Mouse (Mus musculus): ENCODE data around the gene Rnf148. TPM values are rescaled to one million over a fixed set of nuclear protein-coding genes. Genes with fewer than 3 reads are reported as not detected.

Gene Rnf148
- polyA plus RNA-seq, 1 experiment from 2014 or later: not detected

- DNase-seq (ENCODE audit: low spot score): no peak
- no peak overlapping the region for H3K4me3 ChIP-seq (ENCODE audit: low read depth, low read length)
- WGBS: 53% methylated on average over 4 of the region's 4 CpGs
- H3K27ac ChIP-seq (replicated peaks; ENCODE audit: low read depth, low read length): no peak overlapping the region
- H3K36me3 ChIP-seq (ENCODE audit: control insufficient read depth, insufficient read depth, low read length): no peaks in the 10 kb centered on the region
- no peaks in the 10 kb centered on the region for H3K9me3 ChIP-seq (ENCODE audit: control insufficient read depth, low read length)
- no peak overlapping the region for H3K4me2 ChIP-seq (ENCODE audit: low read depth, severe bottlenecking)
- no peaks in the 10 kb centered on the region for H3K4me1 ChIP-seq (ENCODE audit: control insufficient read depth, insufficient read depth, low read length)
- no peaks in the 10 kb centered on the region for H3K27me3 ChIP-seq (ENCODE audit: control insufficient read depth, insufficient read depth, low read length)
- no peak overlapping the region for H3K9ac ChIP-seq (ENCODE audit: low read length)
- no peak for ATAC-seq (ENCODE audit: insufficient number of reproducible peaks, low FRiP score, low TSS enrichment, low read depth)
Observed at GRCm38 (mm10) chr6:23630465-23630864, 24.5 kb downstream of the Rnf148 start.

Other genes with a start within 250 kb of the Rnf148 start
- gene Rnf133, start 4.8 kb downstream of the Rnf148 start, polyA plus RNA-seq (2014; fragmentation: Nextera tagmentation; extraction: Ambion mirVana): not detected in 2 replicates
- 3.3 and 3.4 TPM in 2 replicates for gene Cadps2, start 184.3 kb upstream of the Rnf148 start, polyA plus RNA-seq (2014; fragmentation: Nextera tagmentation; extraction: Ambion mirVana)

All from limb, embryonic 11.5 days (tissue).